Mouse (Mus musculus): ENCODE measurements around the gene 2310022B05Rik. TPM values are rescaled to one million over a fixed set of nuclear protein-coding genes. Genes with fewer than 3 reads are reported as not detected.
A peak's percentile ranks its signal among the peaks of the same experiment; 100 is the strongest.

2310022B05Rik gene
- polyA plus RNA-seq, 1 experiment from 2014 or later, result 22.3 TPM

- Histone ChIP-seq H3K27ac (replicated peaks) (no peak overlapping the region), H3K9me3 (no peaks in the 10 kb centered on the region), H3K9ac (replicated peaks) (no peak overlapping the region), H3K4me3 (no peak overlapping the region), H3K36me3 (no peaks in the 10 kb centered on the region), H3K4me2 (replicated peaks) (no peak overlapping the region), H3K4me1 (peaks cover 37% of the 10 kb centered on the region), H3K27me3 (no peaks in the 10 kb centered on the region)
- WGBS, result 85% methylated on average over 7 of the region's 7 CpGs
- ATAC-seq (ENCODE audit: low FRiP score, low read depth), result no peak
Measured at GRCm38 (mm10) chr8:124657961-124658360, 5.2 kb downstream of the 2310022B05Rik start.

DNA sequence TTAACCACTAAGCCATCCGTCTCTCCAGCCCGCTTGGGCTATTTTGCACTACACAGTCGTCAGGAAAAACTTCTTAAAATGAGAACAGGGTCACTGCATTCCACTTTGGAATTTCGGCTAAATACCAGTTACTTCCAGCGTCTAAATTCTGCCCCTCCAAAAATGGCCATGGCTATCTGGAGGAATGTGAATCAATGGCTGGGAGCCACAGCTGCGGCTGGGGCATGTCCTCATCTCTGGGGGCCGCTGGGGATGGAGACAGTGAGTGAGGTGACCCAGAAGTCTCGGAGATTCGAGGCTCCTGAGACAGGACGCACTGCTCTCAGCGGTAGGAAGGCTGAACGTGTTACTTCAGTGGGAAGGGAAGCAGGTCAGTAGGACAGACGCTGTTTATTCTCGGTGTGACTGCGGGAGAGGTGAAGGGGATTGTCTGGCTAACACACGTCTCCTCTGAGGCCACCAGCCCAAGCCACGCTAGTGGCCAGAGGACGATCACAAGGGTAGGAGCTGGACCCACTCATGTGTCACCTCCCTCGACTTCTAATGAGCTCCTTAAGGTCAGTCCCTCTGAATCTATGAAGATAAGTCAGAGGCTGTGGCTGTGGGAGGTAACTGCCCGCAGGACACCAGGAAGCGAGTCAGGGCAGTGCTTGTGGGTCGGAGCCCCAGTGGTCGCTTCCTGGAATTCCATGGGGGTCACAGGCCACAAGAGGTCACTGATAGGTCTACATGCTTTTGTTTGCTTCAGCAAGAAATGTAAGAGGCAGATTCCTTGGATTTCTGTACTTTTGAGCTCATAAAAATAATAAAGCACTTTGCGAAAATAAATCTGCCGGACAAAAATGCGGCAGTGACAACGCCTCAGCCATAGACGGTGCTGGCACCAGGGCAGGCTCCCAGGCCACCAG, 9.3 kb downstream of the 2310022B05Rik start:
- 69% methylated on average over 28 of the region's 28 CpGs for WGBS
- no peak overlapping the region for H3K4me2 ChIP-seq (replicated peaks)
- H3K4me1 ChIP-seq, result peaks cover 5% of the 10 kb centered on the region
- no peak for ATAC-seq (ENCODE audit: low FRiP score, low read depth)
- H3K36me3 ChIP-seq, result 0 out of 2 replicates have a peak, but pooled peaks cover 10% of the 10 kb centered on the region
- no peak overlapping the region for H3K4me3 ChIP-seq
- no peak overlapping the region for H3K27ac ChIP-seq (replicated peaks)
- H3K27me3 ChIP-seq, result no peaks in the 10 kb centered on the region
- no peak overlapping the region for H3K9ac ChIP-seq (replicated peaks)
- no peaks in the 10 kb centered on the region for H3K9me3 ChIP-seq

- H3K27ac ChIP-seq (replicated peaks), result no peak overlapping the region
- H3K4me1 ChIP-seq, result peaks cover 6% of the 10 kb centered on the region; the same call in 1 of the 2 replicates
- 45% methylated on average over 4 of the region's 4 CpGs for WGBS
- no peaks in the 10 kb centered on the region for H3K27me3 ChIP-seq
- no peak overlapping the region for H3K9ac ChIP-seq (replicated peaks)
- H3K4me3 ChIP-seq, result no peak overlapping the region
- no peak for ATAC-seq (ENCODE audit: low FRiP score, low read depth)
- H3K4me2 ChIP-seq (replicated peaks), result no peak overlapping the region
- no peaks in the 10 kb centered on the region for H3K9me3 ChIP-seq
- H3K36me3 ChIP-seq, result 0 out of 2 replicates have a peak, but pooled peaks cover 10% of the 10 kb centered on the region
Measured at GRCm38 (mm10) chr8:124652546-124652945, 10.6 kb downstream of the 2310022B05Rik start.

GRCm38 (mm10) chr8:124651776-124652175, 11.4 kb downstream of the 2310022B05Rik start:
- no peak overlapping the region for H3K4me2 ChIP-seq (replicated peaks)
- ATAC-seq (ENCODE audit: low FRiP score, low read depth), result no peak
- peaks cover 6% of the 10 kb centered on the region; the same call in 1 of the 2 replicates for H3K4me1 ChIP-seq
- 91% methylated on average over 20 of the region's 20 CpGs for WGBS
- no peak overlapping the region for H3K4me3 ChIP-seq
- H3K27me3 ChIP-seq, result no peaks in the 10 kb centered on the region
- no peak overlapping the region for H3K27ac ChIP-seq (replicated peaks)
- no peak overlapping the region for H3K9ac ChIP-seq (replicated peaks)
- no peaks in the 10 kb centered on the region for H3K9me3 ChIP-seq
- H3K36me3 ChIP-seq, result 0 out of 2 replicates have a peak, but pooled peaks cover 10% of the 10 kb centered on the region

GRCm38 (mm10) chr8:124648311-124648710, 14.9 kb downstream of the 2310022B05Rik start:
- peaks cover 16% of the 10 kb centered on the region; the same call in 1 of the 2 replicates for H3K36me3 ChIP-seq
- H3K4me1 ChIP-seq, result peaks cover 16% of the 10 kb centered on the region; the same call in 1 of the 2 replicates
- H3K4me3 ChIP-seq, result no peak overlapping the region
- no peaks in the 10 kb centered on the region for H3K9me3 ChIP-seq
- no peak for ATAC-seq (ENCODE audit: low FRiP score, low read depth)
- H3K27ac ChIP-seq (replicated peaks), result peak overlapping the region; percentile 42; the same call in 1 of the 2 replicates
- H3K9ac ChIP-seq (replicated peaks), result no peak overlapping the region
- H3K4me2 ChIP-seq (replicated peaks), result no peak overlapping the region
- H3K27me3 ChIP-seq, result no peaks in the 10 kb centered on the region

GRCm38 (mm10) chr8:124643540-124644339, 19.4 kb downstream of the 2310022B05Rik start:
- no peak for ATAC-seq (ENCODE audit: low FRiP score, low read depth)
- Histone ChIP-seq H3K27me3 (no peaks in the 10 kb centered on the region), H3K9ac (replicated peaks) (no peak overlapping the region), H3K4me1 (peaks cover 16% of the 10 kb centered on the region; the same call in 1 of the 2 replicates), H3K36me3 (peaks cover 24% of the 10 kb centered on the region), H3K4me2 (replicated peaks) (no peak overlapping the region), H3K9me3 (no peaks in the 10 kb centered on the region), H3K4me3 (no peak overlapping the region), H3K27ac (replicated peaks) (peak overlapping the region; percentile 32; the same call in 1 of the 2 replicates)
- 70% methylated on average over 18 of the region's 18 CpGs for WGBS

DNA sequence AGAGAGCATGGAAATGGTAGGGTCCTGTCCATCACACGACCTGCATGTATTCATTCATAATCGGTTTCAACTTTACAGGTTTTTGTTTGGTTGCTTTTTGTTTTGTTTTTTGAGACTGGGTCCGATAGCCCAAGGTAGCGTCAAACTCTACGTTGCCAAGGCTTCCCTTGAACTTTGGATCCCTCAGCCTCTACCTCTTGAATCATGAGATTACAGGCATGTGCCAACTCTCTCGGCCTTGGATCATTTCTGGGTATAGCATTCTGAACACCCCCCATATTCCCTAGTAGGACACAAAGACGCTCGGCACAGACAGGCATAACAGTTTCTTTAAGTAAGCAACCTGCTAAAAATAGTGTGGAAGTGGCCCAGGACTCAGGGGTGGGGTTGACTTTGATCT, 21.6 kb downstream of the 2310022B05Rik start:
- no peak overlapping the region for H3K9ac ChIP-seq (replicated peaks)
- H3K27ac ChIP-seq (replicated peaks), result no peak overlapping the region
- WGBS, result 95% methylated on average over 8 of the region's 8 CpGs
- H3K36me3 ChIP-seq, result peaks cover 45% of the 10 kb centered on the region
- 0 out of 2 replicates have a peak, but pooled peaks cover 10% of the 10 kb centered on the region for H3K4me1 ChIP-seq
- no peaks in the 10 kb centered on the region for H3K27me3 ChIP-seq
- H3K4me2 ChIP-seq (replicated peaks), result no peak overlapping the region
- H3K4me3 ChIP-seq, result no peak overlapping the region
- ATAC-seq (ENCODE audit: low FRiP score, low read depth), result no peak
- no peaks in the 10 kb centered on the region for H3K9me3 ChIP-seq

- no peak overlapping the region for H3K9ac ChIP-seq (replicated peaks)
- H3K4me3 ChIP-seq, result no peak overlapping the region
- 87% methylated on average over 8 of the region's 8 CpGs for WGBS
- H3K36me3 ChIP-seq, result peaks cover 44% of the 10 kb centered on the region
- H3K4me1 ChIP-seq, result peaks cover 2% of the 10 kb centered on the region; the same call in 1 of the 2 replicates
- no peaks in the 10 kb centered on the region for H3K27me3 ChIP-seq
- no peak overlapping the region for H3K27ac ChIP-seq (replicated peaks)
- H3K4me2 ChIP-seq (replicated peaks), result no peak overlapping the region
- no peaks in the 10 kb centered on the region for H3K9me3 ChIP-seq
- ATAC-seq (ENCODE audit: low FRiP score, low read depth), result no peak
Measured at GRCm38 (mm10) chr8:124635247-124635502, 28.0 kb downstream of the 2310022B05Rik start.

GRCm38 (mm10) chr8:124634411-124635246, 28.5 kb downstream of the 2310022B05Rik start:
- ATAC-seq (ENCODE audit: low FRiP score, low read depth), result no peak

DNA sequence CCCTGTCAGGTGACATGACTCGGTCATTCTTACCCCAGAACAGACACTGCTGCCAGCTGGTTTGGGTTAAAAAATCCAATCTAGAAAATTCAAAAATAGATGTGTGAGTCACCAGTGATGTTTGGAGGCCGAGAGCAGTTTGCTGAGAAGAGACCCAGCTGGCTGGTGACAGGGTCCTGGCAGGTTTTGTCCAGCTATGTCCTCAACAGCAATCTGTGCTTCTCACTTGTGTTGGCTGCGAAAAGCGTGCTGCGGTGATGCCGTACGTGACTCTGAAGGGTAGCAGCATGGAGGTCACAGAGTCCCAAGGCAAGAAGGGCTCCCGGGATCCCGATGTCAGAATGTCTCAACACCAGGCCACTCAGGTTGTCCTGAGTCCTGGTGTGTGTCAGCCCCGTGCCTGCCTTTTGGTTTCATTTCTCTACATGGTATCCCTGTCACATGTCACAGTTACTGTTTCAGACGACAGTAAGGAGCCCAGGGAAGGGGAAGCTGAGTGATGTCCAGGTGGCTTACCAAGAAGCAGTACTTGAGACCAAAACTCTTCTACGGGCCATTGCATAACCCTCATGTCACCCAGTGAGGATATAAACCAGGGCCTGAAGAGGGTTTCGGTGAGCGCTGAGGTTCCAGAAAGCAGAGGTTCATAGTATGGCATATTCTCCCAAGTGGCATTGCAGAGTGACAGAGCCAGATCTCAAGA, 30.0 kb downstream of the 2310022B05Rik start:
- H3K4me3 ChIP-seq, result no peak overlapping the region
- peaks cover 25% of the 10 kb centered on the region for H3K36me3 ChIP-seq
- H3K9ac ChIP-seq (replicated peaks), result no peak overlapping the region
- no peaks in the 10 kb centered on the region for H3K9me3 ChIP-seq
- no peaks in the 10 kb centered on the region for H3K27me3 ChIP-seq
- H3K27ac ChIP-seq (replicated peaks), result no peak overlapping the region
- no peak overlapping the region for H3K4me2 ChIP-seq (replicated peaks)
- H3K4me1 ChIP-seq, result peaks cover 2% of the 10 kb centered on the region; the same call in 1 of the 2 replicates
- ATAC-seq (ENCODE audit: low FRiP score, low read depth), result no peak
- 87% methylated on average over 14 of the region's 14 CpGs for WGBS

More at GRCm38 (mm10) chr8:124634411-124635246, 28.5 kb downstream of the 2310022B05Rik start:
- H3K4me1 ChIP-seq, result peaks cover 2% of the 10 kb centered on the region; the same call in 1 of the 2 replicates
- H3K27ac ChIP-seq (replicated peaks), result no peak overlapping the region
- H3K27me3 ChIP-seq, result no peaks in the 10 kb centered on the region
- peaks cover 40% of the 10 kb centered on the region for H3K36me3 ChIP-seq
- H3K9me3 ChIP-seq, result no peaks in the 10 kb centered on the region
- no peak overlapping the region for H3K4me2 ChIP-seq (replicated peaks)
- 81% methylated on average over 13 of the region's 13 CpGs for WGBS
- no peak overlapping the region for H3K9ac ChIP-seq (replicated peaks)
- no peak overlapping the region for H3K4me3 ChIP-seq

GRCm38 (mm10) chr8:124631966-124632365, 31.2 kb downstream of the 2310022B05Rik start:
- H3K36me3 ChIP-seq, result peaks cover 13% of the 10 kb centered on the region
- WGBS, result 46% methylated on average over 7 of the region's 7 CpGs
- no peaks in the 10 kb centered on the region for H3K9me3 ChIP-seq
- peaks cover 2% of the 10 kb centered on the region; the same call in 1 of the 2 replicates for H3K4me1 ChIP-seq
- no peak overlapping the region for H3K27ac ChIP-seq (replicated peaks)
- no peaks in the 10 kb centered on the region for H3K27me3 ChIP-seq
- no peak for ATAC-seq (ENCODE audit: low FRiP score, low read depth)
- no peak overlapping the region for H3K4me2 ChIP-seq (replicated peaks)
- H3K9ac ChIP-seq (replicated peaks), result no peak overlapping the region
- H3K4me3 ChIP-seq, result no peak overlapping the region

Data from midbrain, embryonic 12.5 days (tissue).